Mouse (Mus musculus): ENCODE results near the gene Rbm20.

Gene Rbm20

DNA sequence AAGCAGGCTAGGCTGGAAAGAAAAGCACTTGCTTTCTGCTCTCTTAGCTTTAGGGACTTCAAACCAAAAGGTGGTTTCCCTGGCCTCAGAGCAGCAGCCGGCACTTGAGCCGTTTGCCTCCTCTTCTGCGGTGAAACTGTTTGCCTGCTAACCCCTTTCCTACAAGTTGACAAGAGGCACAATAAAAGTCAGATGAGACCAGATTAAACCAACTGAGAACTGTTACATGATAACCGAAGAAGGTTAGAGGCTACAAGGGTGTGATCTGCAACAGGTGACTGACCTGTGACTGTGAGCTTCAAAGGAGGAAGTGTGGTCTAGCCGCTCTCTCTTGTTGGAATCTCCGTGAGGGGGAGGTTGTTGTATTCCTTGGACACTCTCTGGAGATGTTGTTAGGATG is 194.4 kb downstream of the Rbm20 start:
- DNase-seq (ENCODE audit: low read depth in 2 of 2, low spot score in 2 of 2), result no peak

DNA sequence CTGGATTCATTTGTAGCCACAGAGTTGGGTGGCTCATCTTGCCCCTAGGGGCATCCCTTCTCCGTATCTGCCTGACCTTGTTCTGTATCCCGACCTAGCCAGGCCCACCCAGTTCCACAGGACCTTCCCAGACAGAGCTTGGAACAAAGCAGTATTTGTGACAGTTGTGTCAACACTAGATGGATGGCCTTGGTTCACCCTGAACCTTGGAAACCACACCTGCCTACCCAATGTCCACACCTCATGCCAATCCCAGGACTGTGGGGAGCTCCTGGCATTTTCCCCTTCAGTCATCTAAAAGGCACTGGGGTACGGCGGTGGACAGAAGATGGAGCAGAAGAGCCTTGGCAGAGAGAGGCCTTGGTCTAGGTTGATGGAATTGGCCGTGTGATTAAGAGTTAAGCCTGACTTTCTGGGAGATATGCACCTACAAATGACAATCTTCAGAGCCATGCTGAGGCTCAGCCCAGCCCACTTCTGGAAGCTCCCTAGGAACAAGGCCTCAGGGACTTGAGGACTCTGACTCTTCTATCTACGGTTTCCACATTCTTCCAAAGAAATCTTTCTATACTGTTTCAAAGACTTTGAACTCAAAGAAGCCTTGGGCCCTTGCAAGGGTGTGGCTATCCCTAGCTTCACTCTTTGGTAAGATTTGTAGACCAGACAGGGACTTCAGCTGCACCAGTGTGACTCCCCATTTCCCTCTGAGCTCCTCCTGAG is 196.0 kb downstream of the Rbm20 start:
- no peak for DNase-seq (ENCODE audit: low read depth in 2 of 2, low spot score in 2 of 2)

DNA sequence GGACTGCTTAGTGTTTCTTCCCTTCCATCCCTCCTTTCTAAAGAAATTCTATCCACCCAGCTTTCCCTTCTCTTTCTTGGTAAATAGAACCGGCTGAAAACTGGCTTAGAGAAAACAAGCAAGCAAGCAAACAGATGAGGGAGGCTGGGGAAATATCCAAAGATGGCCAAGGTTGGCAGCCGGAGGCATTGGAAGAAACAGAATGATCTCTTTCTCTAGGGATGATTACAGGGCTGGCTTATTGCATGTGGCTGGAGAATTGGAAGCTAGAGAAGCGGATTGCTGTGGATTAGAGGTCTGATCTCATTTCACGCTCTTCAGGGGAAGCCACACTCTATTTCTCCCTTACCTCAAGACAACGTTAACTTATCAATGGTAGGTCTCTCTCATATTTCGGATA is 198.1 kb downstream of the Rbm20 start:
- DNase-seq (ENCODE audit: low read depth in 2 of 2, low spot score in 2 of 2), result no peak

DNA sequence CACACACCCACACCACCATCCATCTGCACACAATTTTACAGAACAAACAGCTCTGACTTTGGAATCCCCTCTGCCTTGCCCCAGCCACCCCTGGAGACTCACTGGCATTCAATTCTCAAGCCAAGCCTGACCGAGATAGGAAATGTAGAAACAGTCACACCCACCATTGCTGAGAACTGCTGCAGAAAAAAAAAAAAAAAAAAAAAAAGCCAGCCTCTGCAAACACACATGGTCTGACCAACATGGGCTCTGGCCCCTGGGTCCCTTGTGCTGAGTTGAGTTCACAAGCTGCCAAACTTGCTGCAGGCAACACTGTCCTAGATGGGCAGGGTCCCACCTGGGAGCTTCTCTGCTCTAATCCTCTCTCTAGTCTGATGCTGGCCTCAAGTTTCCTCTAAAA is 200.7 kb downstream of the Rbm20 start:
- DNase-seq (ENCODE audit: low read depth in 2 of 2, low spot score in 2 of 2), result no peak

DNA sequence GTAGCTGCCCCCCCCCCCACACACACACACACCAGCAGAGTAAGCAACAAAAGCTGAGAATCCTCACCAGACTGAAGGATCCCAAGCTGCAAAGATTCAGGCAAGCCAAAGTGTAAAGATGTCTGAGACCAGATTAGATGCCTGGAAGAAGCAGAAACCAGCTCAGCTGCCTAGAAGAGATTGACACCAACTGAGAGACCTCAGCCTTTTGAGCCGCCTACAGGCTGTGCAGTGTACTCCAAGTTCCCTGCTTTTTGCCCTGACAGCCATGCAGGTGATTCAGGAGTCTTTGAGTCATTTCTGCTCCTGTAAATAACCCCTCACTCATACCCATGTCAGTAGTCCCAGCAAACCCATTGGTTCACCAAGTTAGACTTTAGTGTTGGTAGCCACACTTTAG is 203.4 kb downstream of the Rbm20 start:
- no peak for DNase-seq (ENCODE audit: low read depth in 2 of 2, low spot score in 2 of 2)

DNA sequence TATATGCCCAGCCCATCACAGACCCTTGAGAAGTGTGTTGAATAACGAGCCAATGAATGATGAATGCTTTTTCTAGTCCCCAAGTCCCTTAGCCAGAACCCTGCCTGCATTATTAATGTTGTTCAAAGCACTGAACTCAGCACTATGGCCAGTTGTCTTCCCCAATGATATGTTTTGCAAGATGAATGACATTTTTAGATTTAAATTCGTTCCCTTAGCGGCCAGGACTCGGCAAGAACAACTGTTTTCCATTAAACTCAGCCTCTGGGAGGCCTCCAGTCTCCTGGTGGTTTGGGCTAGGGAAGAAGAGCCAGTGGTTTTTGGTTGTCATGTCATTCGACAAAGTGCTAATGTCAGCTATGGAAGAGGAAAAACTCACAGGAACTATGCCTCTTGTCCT is 204.7 kb downstream of the Rbm20 start:
- DNase-seq (ENCODE audit: low read depth in 2 of 2, low spot score in 2 of 2), result no peak

DNA sequence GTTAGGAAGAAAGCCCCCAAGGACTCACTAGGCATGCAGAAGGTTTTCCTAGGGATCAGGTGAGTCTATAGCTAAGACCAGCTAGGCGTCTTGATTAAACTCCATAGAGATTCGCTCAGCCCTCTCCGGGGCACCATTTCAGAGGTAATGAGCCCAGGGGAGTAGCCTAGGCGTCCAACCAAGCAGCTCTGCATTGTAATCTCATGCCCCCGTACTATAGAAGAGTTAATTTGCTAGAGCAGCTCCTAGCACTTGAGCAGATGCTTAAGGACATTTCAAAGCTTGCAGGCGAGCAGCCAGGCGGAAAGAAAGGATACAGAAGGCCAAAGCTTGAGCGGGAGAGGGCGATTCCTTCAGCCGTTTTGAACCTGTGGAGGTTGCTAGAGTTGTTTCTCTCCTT is 208.3 kb downstream of the Rbm20 start:
- DNase-seq (ENCODE audit: low read depth in 2 of 2, low spot score in 2 of 2), result no peak

DNA sequence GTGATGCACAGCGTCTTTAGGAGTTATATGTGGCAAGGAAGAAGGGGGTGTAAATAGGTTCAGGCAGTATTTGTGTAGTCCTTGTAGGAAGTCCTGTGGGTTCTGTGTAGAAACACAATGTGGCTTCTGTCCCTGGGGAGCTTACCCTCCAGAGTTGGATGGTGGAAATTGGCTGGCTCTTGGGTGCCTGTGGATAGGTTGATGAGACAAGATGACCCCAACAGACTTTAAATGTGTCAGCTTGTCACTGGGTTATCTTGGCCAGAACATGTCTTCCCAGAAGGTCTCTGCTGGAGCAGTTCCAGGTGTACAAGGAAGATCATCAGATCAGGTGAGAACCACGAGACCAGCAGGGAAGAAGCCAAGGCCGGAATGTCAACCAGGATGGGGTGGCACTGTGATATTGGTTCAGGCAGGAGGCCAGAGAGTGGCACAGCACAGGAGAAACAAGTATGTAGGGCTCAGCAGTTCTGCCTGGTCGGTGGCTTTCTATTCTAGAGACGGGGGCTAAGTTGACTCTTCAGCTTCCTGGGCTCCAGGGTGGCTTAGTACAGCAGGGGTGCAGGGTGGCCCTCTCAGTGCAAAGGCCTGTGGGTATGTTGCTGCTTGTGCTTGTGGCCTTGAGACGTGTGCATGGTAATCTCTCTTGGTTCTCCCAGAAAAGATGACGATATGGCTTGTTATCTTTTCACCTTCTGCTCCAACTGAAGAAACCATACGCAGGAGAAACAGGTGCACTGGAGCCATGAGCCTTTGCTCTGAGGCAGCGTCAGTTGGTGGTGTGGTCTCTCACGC is 209.7 kb downstream of the Rbm20 start:
- DNase-seq (ENCODE audit: low read depth in 2 of 2, low spot score in 2 of 2), result no peak

DNA sequence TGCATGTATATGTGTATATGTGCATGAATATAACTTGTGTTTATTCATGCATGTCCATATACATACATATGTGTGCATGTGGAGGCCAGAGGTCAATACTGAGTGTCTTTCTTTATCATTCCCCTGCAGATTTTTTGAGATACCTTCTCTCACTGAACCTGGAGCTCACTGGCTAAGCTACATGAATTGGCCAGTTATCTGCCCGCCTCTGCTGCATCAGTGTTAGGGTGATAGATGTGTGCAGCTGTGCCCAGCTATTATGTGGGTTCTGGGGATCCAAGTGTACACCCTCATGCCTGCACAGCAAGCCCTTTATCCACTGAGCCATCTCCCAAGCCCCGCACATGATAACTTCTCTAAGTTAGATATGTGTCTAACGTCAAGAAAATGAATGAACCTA is 210.7 kb downstream of the Rbm20 start:
- no peak for DNase-seq (ENCODE audit: low read depth in 2 of 2, low spot score in 2 of 2)

DNA sequence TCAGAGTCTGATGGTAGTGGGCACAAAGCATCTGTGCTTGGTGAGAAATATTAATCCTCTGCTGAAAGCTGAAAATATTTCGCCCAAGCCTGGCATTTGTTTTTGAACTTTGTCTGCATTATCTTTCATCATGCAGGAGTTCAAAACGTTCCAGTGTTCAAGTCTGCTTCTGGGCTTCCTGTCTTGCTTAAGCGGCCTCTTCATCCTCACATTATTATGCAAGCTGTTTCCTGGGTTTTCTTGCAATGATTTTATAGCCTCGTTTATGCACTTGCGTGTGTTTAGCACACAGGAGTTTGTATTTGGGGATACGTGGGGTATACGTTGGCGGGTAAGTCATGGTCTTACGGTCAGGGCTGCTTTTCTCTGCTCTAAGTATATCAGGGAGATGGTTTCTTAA is 211.2 kb downstream of the Rbm20 start:
- DNase-seq (ENCODE audit: low read depth in 2 of 2, low spot score in 2 of 2), result no peak

DNA sequence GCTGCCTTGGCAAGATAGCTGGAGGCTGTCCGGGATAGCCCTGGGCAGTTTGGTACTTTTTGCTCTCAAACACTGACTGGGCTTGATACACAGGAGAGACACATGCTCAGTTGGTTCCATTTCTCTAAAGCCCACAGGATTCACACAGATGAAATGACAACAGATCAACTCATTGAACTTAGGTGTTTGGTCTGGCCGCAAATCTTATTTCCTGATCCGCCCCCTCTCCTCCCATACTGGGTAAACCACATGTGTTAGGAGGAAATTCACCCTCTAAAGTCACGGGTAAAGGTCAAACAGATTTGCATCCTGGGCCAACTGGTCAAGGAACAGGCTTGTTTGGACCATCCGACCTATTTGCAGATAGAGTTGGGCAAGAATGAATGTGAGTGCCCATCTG is 212.4 kb downstream of the Rbm20 start:
- peak; percentile 33 to 50 for DNase-seq (ENCODE audit: low read depth in 2 of 2, low spot score in 2 of 2)

DNA sequence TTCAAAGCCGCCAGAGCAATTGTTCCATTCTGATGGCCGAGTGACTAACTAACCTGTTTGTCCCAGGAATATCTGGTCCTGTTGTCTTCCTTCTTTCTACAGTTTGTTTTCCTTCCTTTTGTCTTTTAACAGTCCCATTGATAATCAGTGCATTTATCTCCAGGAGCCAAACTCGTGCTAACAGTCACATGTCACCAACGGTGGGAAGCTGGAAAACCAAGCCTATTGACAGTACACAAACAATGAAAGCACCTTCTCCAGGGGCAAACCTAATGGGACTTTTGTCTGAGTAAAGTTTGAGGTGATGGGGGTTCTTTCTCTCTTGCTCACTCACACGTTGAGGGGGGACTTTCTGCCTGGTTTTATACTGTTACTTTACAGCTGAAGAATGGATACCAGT is 213.2 kb downstream of the Rbm20 start:
- DNase-seq (ENCODE audit: low read depth in 2 of 2, low spot score in 2 of 2), result no peak

DNA sequence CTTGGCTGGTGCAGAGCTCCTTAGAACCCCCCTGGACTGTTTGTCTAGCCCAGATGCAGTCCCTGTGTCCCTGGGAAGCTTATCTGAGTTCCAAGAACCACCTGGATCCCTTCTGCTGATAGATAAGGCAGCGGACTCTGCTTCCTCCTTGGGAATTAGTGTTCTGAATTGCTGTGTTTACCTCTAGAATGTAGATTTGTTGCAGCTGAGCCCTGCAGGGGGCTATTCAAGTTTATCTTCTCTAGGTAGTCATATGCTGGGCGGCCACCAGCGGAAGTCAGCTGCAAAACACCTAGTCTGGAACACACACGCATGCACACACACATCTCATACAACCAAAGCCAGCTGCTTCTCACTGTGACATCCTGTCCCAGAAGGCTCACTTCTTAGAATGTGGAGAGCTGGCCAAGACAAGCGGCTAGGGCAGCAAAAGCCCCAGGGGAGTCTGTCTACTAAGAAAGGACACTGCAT is 213.7 kb downstream of the Rbm20 start:
- peak; percentile 68 to 79 for DNase-seq (ENCODE audit: low read depth in 2 of 2, low spot score in 2 of 2)

DNA sequence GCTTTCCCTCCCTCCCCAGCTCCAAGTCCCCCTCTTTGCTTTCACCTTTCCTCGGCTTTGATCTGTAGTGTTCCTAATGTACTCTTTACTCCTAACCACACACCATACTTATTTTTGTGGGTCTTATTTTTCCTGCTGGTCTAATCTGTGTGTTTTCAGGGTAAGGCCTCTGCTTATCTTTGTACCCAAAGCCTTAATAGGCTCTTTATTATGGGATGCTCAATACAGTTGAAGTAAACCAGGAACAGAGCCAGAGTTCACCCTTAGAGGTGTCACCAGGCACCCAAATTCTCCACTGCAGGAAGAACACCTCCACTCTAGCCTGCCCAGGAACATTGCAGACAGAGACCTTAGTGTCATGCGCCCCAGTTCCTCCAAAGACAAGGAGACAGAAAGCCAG is 214.5 kb downstream of the Rbm20 start:
- no peak for DNase-seq (ENCODE audit: low read depth in 2 of 2, low spot score in 2 of 2)

DNA sequence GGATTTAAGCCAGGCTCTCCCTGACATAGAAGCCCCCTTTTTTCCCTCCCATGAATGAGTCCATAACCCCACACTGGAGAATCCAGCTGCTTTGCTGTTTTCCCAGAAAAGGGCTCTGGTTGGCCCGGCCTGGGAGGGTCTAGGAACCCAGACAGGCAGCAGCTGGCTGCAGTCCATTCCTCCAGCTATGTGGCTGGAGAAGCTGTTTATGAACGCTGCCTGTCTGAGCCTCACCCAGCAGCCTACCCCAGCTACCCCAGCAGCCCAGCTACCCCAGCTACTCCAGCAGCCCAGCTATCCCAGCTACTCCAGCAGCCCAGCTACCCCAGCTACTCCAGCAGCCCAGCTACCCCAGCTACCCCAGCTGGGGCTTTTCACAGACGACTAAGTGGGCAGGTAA is 215.0 kb downstream of the Rbm20 start, which contains the start of gene Pdcd4:
Gene Pdcd4 (plus strand): TSS at position 171 of the 400 bp plus-strand sequence.
- no peak for DNase-seq (ENCODE audit: low read depth in 2 of 2, low spot score in 2 of 2)

DNA sequence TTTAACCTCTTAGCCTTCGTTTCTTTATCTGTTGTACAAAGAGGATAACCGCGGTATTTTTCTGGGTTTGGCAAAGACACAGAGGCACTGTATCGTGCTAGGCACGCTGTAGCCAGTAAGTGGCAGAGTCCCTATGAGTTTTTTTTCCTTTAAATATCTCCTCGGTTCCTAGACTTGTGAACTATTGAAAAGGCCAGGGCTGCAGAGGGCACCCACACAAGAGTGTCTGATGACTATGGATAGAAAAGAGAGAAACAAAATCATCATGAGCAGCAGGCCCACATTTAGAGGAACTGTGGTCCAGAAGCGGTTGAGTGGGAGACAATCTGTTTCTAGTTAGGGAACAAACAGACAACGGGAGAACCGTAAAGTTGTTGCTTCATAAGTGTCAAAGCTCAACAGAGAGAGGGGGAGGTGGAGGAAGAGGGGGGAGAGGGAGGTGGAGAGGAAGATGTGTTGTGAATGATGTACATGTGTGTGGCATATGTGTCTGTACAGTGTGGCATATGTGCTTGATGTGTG is 215.8 kb downstream of the Rbm20 start:
- DNase-seq (ENCODE audit: low read depth in 2 of 2, low spot score in 2 of 2), result no peak

DNA sequence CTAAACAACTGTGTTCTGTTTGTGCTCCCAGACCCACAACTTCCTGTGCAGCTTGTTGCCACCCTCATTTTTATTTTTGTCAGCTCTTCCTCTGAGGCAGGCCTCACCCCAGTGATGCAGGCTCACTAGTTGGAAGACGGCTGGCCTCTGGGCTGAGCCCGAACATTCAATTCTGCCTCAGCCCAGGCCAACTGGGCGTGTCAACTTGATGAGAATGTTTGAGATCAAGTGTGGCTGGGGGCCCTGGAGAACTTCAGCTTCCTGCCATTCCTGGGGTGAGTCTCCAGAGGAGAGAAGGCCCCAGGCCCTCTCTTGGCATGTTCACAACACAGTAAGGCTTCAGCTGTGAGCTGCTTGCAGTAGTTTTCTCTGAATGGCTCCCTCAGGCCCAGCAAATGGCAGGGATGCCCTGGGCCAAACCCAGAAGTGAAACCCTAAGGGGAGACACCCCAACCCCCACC is 216.6 kb downstream of the Rbm20 start:
- peak; percentile 68 to 69 for DNase-seq (ENCODE audit: low read depth in 2 of 2, low spot score in 2 of 2)

DNA sequence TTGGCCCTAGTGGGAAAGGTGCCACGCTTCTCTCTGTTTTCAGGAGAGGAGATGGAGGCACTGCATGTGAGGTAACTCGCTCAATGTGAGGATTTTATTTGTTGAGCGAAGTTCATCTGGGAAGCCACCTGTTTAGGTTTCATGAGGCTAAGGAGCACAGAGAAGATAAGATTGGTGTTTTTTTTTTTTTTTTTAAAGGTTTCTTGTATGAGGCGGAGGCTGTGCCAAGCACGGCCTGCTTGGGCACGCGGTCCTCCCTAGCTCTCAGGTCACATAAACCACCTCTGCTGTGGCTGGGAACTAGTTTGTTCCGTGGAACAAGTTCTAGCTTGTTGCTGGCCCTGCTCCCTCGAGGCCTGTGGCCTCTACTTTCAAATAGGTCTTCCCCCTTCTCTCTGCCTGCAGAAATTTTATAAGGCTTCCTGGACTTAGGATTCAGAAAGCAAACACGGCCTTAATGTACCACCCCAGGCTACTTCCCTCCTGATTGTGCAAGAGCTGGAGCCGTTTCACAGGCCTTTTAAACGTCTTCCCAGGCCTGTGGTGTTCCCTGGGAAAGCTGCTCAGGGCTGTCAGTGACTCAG is 217.5 kb downstream of the Rbm20 start:
- no peak for DNase-seq (ENCODE audit: low read depth in 2 of 2, low spot score in 2 of 2)

DNA sequence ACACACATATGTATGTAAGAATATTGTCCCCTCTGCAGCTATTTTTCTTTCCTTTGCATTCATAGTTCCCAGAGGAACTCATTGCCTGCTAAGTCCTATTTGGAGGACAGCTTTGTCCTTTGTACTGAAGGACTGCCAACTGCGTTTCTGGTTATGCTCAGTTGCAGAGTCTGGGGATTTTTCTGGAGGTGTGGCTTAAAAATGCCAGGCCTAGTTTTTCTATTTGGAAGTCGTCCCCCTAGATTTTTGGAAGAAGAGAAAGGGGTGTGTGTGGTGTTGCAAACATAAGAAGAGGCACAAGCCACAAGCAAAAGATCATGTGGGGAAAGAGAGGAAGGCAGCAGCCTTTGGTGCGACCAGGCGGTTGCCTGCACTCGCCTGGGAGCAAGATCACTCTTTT is 220.9 kb downstream of the Rbm20 start:
- no peak for DNase-seq (ENCODE audit: low read depth in 2 of 2, low spot score in 2 of 2)

DNA sequence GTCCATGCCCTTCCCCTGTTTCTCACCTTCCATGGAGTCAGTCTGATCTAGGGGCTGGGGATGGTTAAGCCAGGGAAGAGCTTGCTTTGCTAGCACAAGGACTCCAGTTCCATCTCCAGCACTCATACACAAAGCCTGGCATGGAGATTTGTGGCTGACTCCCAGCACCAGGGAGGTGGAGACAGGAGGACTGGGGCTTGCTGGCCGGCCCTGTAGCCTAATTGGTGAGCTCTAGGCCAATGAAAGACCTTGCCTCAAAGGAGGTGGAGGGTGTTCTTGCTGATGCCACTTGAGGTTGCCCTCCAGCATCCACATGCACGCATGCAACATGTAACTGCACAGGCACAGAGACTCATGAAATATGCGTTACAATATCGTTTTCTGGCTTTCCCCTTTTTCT is 221.4 kb downstream of the Rbm20 start:
- DNase-seq (ENCODE audit: low read depth in 2 of 2, low spot score in 2 of 2), result no peak

DNA sequence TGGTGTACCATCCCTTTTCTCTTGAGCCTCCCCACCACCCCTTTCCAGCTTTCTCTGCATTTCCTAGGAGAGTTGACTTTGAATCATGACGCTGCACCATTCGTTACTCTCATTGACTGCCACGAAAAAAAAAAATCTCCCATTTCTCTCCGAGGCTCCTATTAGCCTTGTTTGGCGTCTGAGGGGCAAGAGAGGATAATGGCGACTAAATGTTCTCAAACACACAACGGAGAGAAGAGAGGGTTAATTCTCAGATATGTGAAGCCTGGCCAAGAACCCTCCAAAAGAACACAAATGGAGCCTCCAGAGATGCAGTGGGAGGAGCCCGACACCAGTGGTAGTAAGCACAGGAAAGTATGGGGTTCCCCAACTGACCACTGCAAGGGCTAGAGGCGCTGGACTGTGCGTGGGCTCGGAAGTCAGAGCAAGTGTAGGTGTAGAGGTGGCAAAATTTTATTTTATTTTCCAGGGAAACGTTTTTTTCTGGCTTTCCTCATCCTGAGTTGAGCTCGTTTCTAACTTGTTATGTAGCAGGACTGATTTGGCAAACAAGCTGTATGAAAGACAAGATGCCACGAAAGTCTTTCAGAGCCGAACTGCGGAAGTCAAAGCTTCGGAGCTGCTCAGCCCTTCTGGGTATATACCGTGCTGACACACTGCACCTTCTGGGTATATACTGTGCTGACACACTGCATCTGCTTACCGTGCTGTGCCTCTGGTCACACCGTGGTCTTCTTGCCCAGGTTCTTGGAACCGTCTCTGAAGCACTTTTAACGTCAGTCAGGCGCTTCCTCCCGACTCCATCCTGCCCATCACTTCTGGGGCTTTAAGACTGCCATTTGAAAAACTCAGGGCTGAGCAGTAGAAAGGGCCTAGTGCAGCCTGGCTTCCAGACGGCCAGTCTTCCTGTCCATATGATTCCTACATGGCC is 222.1 kb downstream of the Rbm20 start:
- DNase-seq (ENCODE audit: low read depth in 2 of 2, low spot score in 2 of 2), result no peak

Data from CD8-positive naive resting alpha-beta T cell, adult 2 months (primary cell).